Mouse (Mus musculus) forebrain, embryonic 15.5 days (tissue): ENCODE measurements at regions not wholly inside any gene's neighbourhood (a gene's known extent, or its start where the extent isn't known, plus 50 kb on each side); places are given as distances from the start of the nearest gene placed in this dataset.

Experiments
- ATAC-seq: fragments of 200-750 bp; cut with Nextera tagmentation; replicated peaks from 2 replicates; pipeline ENCODE4 v1.8.0; 2017; ENCODE audit warnings: mild to moderate bottlenecking, moderate TSS enrichment, moderate library complexity
- H3K27ac ChIP-seq: fragments of 300-500 bp; sonication (generic); replicated peaks from 2 replicates; pipeline ENCODE4 v1.5.1; 2015; ENCODE audit warnings: mild to moderate bottlenecking, inconsistent platforms
- H3K27me3 ChIP-seq: fragments of 300-500 bp; sonication (generic); 2 replicates; pipeline ENCODE4 v1.6.1; 2015; ENCODE audit warnings: inconsistent platforms
- H3K36me3 ChIP-seq: fragments of 300-500 bp; sonication (generic); 2 replicates; pipeline ENCODE4 v1.6.1; 2015; ENCODE audit warnings: mild to moderate bottlenecking, inconsistent platforms
- H3K4me1 ChIP-seq: fragments of 300-500 bp; sonication (generic); 2 replicates; pipeline ENCODE4 v1.6.1; 2015; ENCODE audit warnings: inconsistent platforms
- H3K4me2 ChIP-seq: fragments of 300-500 bp; sonication (generic); replicated peaks from 2 replicates; pipeline ENCODE4 v1.6.1; 2015; ENCODE audit warnings: mild to moderate bottlenecking, inconsistent platforms
- H3K4me3 ChIP-seq: fragments of 300-500 bp; sonication (generic); 2 replicates; pipeline ENCODE4 v1.5.1; 2015; ENCODE audit warnings: mild to moderate bottlenecking, inconsistent platforms
- H3K9ac ChIP-seq: fragments of 300-500 bp; sonication (generic); replicated peaks from 2 replicates; pipeline ENCODE4 v1.6.1; 2015; ENCODE audit warnings: mild to moderate bottlenecking, inconsistent platforms
- H3K9me3 ChIP-seq: fragments of 300-500 bp; sonication (generic); 2 replicates; pipeline ENCODE4 v1.6.1; 2016; ENCODE audit warnings: inconsistent platforms
- WGBS: fragments of 180-500 bp; shearing (Covaris S2); methylation state at CpG from one replicate; pipeline ENCODE4 v1.1.7; 2015; ENCODE audit warnings: mixed read lengths; 5-methylcytosine and 5-hydroxymethylcytosine counted together

DNA sequence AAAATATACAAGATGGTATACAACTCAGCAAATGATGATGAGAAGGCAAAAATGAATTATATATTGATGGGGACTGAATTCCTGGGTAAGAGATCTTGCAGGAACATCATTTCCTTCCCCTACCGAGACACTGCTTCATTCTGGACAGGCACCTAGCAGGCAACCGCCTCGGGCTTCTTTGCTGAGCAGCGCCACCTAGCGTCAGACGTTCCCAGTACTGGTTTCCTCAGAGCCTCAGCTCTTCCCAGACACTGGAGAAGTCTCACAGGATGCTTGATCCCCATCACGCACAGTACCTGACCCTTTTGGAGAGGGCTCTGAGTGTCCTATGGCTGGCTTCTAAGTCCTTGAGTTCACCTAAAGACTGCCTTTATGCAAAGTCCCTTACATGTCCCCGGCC is 80.8 kb upstream of the Arrdc4 start:
- H3K27ac ChIP-seq = no peak overlapping the region
- no peaks in the 10 kb centered on the region for H3K27me3 ChIP-seq
- H3K9me3 ChIP-seq = no peaks in the 10 kb centered on the region
- ATAC-seq = peak; percentile 80
- peaks cover 3% of the 10 kb centered on the region; the same call in 1 of the 2 replicates for H3K4me1 ChIP-seq
- H3K4me3 ChIP-seq = no peak overlapping the region
- no peaks in the 10 kb centered on the region for H3K36me3 ChIP-seq
- WGBS = 16% methylated on average over 8 of the region's 8 CpGs
- no peak overlapping the region for H3K4me2 ChIP-seq
- no peak overlapping the region for H3K9ac ChIP-seq

DNA sequence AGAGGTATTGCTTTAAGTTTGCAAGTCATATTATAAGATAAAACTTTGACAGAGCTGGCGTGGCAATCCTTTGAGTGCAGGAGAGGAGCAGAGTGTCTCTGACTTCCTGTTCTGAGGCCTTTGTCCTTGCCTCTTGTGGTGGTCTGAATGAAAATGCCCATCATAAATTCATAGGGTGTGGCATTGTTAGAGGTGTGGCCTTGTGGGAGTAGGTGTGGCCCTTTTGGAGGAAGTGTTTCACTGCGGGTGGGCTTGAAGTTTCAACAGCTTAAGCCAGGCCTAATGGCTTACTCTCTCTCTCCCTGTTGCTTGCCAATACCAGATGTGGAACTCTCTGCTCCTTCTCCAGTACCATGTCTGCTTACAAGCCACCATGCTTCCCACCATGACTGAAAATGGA is 75.4 kb upstream of the Arrdc4 start:
- Histone ChIP-seq H3K4me2 (no peak overlapping the region), H3K36me3 (no peaks in the 10 kb centered on the region), H3K27me3 (no peaks in the 10 kb centered on the region), H3K9me3 (no peaks in the 10 kb centered on the region), H3K9ac (no peak overlapping the region), H3K4me3 (no peak overlapping the region), H3K4me1 (peaks cover 3% of the 10 kb centered on the region; the same call in 1 of the 2 replicates), H3K27ac (no peak overlapping the region)
- WGBS = 79% methylated on average over 2 of the region's 2 CpGs
- no peak for ATAC-seq

DNA sequence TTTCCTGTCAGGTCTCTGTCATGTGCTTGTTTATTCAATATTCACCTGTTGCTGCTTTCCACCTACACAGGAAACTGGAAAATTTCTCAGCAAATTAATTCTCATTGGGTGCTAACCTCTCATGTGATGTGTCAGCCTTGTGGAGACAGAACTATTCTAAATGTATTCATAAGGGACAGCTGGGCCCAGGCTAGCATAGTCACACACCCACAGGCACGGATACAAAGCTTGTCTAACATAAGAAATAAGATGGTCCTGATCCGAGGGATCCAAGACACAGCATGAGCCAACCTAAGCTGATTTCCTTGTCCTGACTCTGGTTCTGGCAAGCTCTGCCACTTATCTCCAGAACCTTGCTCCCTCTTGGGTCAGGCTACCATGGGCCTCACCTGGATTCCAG is 74.6 kb upstream of the Arrdc4 start:
- no peak overlapping the region for H3K4me2 ChIP-seq
- WGBS = 80% methylated on average over 2 of the region's 2 CpGs
- no peaks in the 10 kb centered on the region for H3K36me3 ChIP-seq

DNA sequence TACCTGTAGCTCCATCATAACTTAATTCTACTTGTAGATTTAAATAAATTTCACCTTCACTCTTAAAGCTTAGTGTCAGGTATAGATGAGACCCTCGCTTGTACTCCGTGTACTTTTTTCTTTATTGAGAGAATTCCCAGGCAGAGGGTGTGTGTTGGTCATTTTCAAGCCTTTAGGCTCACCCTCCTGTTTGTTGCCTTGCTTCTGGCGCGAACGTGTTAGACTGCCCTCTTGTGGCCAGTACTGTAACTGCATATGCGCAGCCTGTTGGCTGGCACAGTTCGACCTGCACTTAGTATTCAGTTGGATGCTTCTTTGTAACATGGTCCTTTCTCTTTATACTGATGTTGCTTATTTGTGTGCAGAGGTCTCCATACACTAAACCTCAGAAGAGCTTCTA is 74.1 kb upstream of the Arrdc4 start:
- Histone ChIP-seq H3K4me3 (no peak overlapping the region), H3K27me3 (no peaks in the 10 kb centered on the region), H3K9me3 (no peaks in the 10 kb centered on the region), H3K36me3 (no peaks in the 10 kb centered on the region), H3K27ac (no peak overlapping the region), H3K4me2 (no peak overlapping the region), H3K9ac (no peak overlapping the region), H3K4me1 (0 out of 2 replicates have a peak, but pooled peaks cover under 1% of the 10 kb centered on the region)
- WGBS = 4% methylated on average over 7 of the region's 7 CpGs
- peak; percentile 67 for ATAC-seq

More for the DNA sequence above, 74.6 kb upstream of the Arrdc4 start:
- H3K27me3 ChIP-seq = no peaks in the 10 kb centered on the region
- peak; percentile 33 for ATAC-seq
- H3K4me1 ChIP-seq = peaks cover 3% of the 10 kb centered on the region; the same call in 1 of the 2 replicates
- no peak overlapping the region for H3K9ac ChIP-seq
- H3K27ac ChIP-seq = no peak overlapping the region
- no peaks in the 10 kb centered on the region for H3K9me3 ChIP-seq
- H3K4me3 ChIP-seq = no peak overlapping the region

DNA sequence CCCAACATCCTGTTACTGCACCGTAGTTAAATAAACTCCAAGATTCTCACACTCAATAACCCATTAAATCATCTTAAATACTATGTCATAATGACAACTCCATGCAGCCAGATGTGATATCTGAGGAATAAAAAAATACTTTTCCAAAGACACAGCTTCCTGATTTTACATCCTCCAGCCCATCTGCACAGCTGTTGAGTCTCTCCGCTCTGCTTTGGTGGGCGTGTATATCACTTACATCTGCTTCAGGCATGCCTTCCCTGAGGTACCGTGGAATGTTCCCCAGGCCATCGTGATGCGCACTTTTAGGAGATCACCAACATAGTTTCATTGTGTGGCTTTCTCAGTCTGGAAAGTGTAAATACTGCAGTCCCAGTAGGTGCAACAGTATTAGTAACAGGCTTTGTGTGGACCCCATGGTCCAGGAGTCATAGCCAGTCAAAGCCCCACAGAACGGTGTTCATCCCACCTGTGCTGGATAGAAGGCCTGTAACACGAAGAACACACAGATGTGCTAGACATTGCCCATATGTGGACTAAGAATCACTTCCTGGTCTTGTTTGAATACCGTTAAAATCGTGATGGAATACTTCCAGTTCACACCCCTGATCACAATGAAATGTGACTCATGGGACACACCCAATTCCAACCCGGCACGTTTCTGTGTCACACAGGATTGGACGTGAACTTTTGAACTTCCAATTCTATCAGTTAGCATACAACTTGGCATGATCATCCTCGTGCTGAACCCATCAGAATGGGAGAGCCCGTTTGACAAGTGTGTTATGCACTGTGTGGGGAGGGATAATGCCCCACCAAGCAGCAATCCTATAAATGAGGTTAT is 66.0 kb upstream of the Arrdc4 start:
- no peak overlapping the region for H3K9ac ChIP-seq
- H3K4me2 ChIP-seq = no peak overlapping the region
- no peaks in the 10 kb centered on the region for H3K4me1 ChIP-seq
- H3K27me3 ChIP-seq = no peaks in the 10 kb centered on the region
- no peak for ATAC-seq
- H3K9me3 ChIP-seq = no peaks in the 10 kb centered on the region
- WGBS = 87% methylated on average over 15 of the region's 15 CpGs
- H3K36me3 ChIP-seq = no peaks in the 10 kb centered on the region
- H3K4me3 ChIP-seq = no peak overlapping the region
- no peak overlapping the region for H3K27ac ChIP-seq

DNA sequence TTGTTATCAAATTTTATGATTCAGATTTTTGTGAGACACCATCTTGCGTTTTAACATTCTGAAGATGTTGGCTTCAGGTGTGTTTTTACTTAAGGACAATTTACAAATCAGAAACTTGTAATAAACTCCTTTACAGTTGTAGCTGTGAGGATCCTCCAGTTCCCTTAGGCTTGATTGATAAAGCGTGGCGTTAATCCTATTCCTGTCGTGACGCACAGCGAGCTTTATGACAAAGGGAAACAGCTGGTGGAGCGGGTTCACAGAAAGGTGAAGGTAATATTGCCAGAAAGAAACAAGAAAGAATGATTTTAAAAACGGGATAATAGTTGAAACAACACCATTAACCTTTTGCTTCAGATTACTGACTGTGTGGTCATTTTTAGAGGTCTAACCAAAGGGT is 60.7 kb upstream of the Arrdc4 start:
- H3K9ac ChIP-seq = no peak overlapping the region
- H3K9me3 ChIP-seq = no peaks in the 10 kb centered on the region
- WGBS = 57% methylated on average over 8 of the region's 8 CpGs
- H3K4me2 ChIP-seq = no peak overlapping the region
- no peak overlapping the region for H3K27ac ChIP-seq
- no peak for ATAC-seq
- H3K4me1 ChIP-seq = no peaks in the 10 kb centered on the region
- no peaks in the 10 kb centered on the region for H3K27me3 ChIP-seq
- H3K4me3 ChIP-seq = no peak overlapping the region
- no peaks in the 10 kb centered on the region for H3K36me3 ChIP-seq
